Mouse (Mus musculus): ENCODE data around the gene Olfr1245.
"Not testable (repeated sequence)": the region's sequence is repeated elsewhere in the genome, so short reads cannot be mapped to it uniquely, and the experiment has no call there.

The Olfr1245 gene

GRCm38 (mm10) chr2:89578347-89578746, at the start of gene Olfr1245:
TSS of gene Olfr1245 (minus strand) at chr2:89578447.
- DNase-seq, result no peak

- DNase-seq, result not testable (repeated sequence)
Measured at GRCm38 (mm10) chr2:89618145-89618544, 39.9 kb upstream of the Olfr1245 start, which contains the start of gene Olfr1248. TSS of gene Olfr1248 (minus strand) at chr2:89618245.

GRCm38 (mm10) chr2:89614030-89614429, 35.8 kb upstream of the Olfr1245 start, which contains the start of gene Olfr1247:
TSS of gene Olfr1247 (minus strand) at chr2:89614130.
- DNase-seq, result no peak

- DNase-seq, result no peak
Measured at GRCm38 (mm10) chr2:89593057-89593456, 14.8 kb upstream of the Olfr1245 start, which contains the start of gene Olfr1246. TSS of gene Olfr1246 (minus strand) at chr2:89593157.

GRCm38 (mm10) chr2:89562706-89563105, 15.5 kb downstream of the Olfr1245 start:
- not testable (repeated sequence) for DNase-seq

- no peak for DNase-seq
Measured at GRCm38 (mm10) chr2:89544516-89544915, 33.7 kb downstream of the Olfr1245 start.

GRCm38 (mm10) chr2:89539923-89540322, 38.3 kb downstream of the Olfr1245 start:
- DNase-seq, result no peak

- no peak for DNase-seq
Measured at GRCm38 (mm10) chr2:89531387-89531786, 46.9 kb downstream of the Olfr1245 start, which contains the start of gene Olfr1243. TSS of gene Olfr1243 (minus strand) at chr2:89531487.

All from thymus, postnatal 4 days (tissue).